Mouse (Mus musculus): ENCODE measurements around the gene Phlda3.

DNA sequence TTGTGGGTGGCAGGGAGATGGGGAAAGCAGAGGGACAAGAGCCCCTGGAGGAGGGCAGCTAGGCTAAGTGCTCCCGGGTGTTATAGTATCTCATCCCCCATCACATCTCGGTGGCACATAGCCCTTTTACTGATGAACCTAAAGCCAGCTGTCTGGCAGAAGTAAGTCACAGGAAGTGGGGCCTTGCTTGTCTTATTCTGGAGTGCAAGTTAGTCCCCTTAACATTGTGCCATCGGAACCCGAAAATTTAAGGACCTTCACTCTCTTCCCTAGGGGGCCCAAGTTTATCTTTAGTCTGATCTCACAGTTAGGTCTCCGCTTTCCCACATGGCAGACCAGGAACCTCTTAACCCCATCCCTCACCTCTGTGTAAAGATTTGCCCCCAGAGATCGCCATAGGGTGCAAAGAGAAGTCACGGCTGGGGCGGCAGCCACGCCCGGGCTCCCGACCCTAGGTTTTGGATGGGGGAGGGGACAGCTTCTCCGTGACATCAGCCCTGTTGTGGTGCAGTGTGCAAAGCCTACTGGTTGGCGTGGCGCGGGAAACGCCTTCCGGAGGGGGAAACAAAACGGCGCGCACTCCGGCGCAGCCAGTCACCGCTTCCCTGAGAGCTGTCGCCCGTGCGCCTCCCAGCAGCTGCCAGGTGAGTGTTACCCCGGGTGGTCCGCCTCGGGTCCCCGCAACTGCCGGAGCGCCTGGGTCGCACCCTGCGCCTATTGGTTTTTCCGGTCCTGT is 37.1 kb upstream of the Phlda3 start:
- peak; percentile 89 for TF ChIP-seq POLR2A (IDR thresholded peaks at IDR 0.05; ENCODE audit: insufficient read length, low read depth)
- TF ChIP-seq USF1 (IDR thresholded peaks at IDR 0.05; ENCODE audit: low read depth): no peak
- peak in 1 of 3 experiments; percentile 33 for TF ChIP-seq MYOG (IDR thresholded peaks at IDR 0.05; ENCODE audit: control insufficient read depth in 1 of 3, insufficient read depth in 1 of 3, insufficient read length in 2 of 3, low read depth in 2 of 3)
- no peak for TF ChIP-seq CEBPB (IDR thresholded peaks at IDR 0.05; ENCODE audit: insufficient read depth, poor library complexity, severe bottlenecking)
- TF ChIP-seq E2F4 (IDR thresholded peaks at IDR 0.05; ENCODE audit: insufficient read depth): peak; percentile 71
- TF ChIP-seq REST (IDR thresholded peaks at IDR 0.05; ENCODE audit: insufficient read depth, insufficient read length): no peak
- TF ChIP-seq MYOD1 (IDR thresholded peaks at IDR 0.05; ENCODE audit: control insufficient read depth in 1 of 3, insufficient read length in 2 of 3, low read depth in 2 of 3): peak in 2 of 3 experiments; percentile 33 to 62
